Mouse (Mus musculus) gastrocnemius, postnatal 4 days (tissue): ENCODE measurements around the gene Ano9. TPM values are rescaled to one million over a fixed set of nuclear protein-coding genes. Genes with fewer than 3 reads are reported as not detected.
A peak's percentile ranks its signal among the peaks of the same experiment; 100 is the strongest.

Experiments
- DNase-seq, 2 experiments: peaks; one replicate each; pipeline ENCODE4 v3.0.0; 2021 to 2022; ENCODE audit warnings: low spot score in 2 of 2, mixed read lengths in 2 of 2
- total RNA-seq, 2 experiments: library from RNA; stranded (reverse); gene quantifications; 2 replicates each; pipeline ENCODE4 v1.2.3; 2021

Gene Ano9
- total RNA-seq, 2 experiments from 2014 or later, result not detected

- DNase-seq, result no peak
Measured at GRCm38 (mm10) chr7:141103161-141103560, 14.4 kb downstream of the Ano9 start.

GRCm38 (mm10) chr7:141099911-141100691, 17.5 kb downstream of the Ano9 start, which contains the start of gene Sigirr:
Gene Sigirr, minus strand, starts transcription at chr7:141100572.
- DNase-seq, result no peak

- DNase-seq, result no peak
Measured at GRCm38 (mm10) chr7:141097177-141097576, 20.4 kb downstream of the Ano9 start.

- DNase-seq, result peak in 1 of 2 experiments; percentile 38
Measured at GRCm38 (mm10) chr7:141096649-141097056, 21.0 kb downstream of the Ano9 start.

GRCm38 (mm10) chr7:141096021-141096420, 21.6 kb downstream of the Ano9 start:
- no peak for DNase-seq

- DNase-seq, result no peak
Measured at GRCm38 (mm10) chr7:141094487-141095205, 23.0 kb downstream of the Ano9 start.

GRCm38 (mm10) chr7:141093950-141094349, 23.7 kb downstream of the Ano9 start:
- DNase-seq, result no peak

GRCm38 (mm10) chr7:141092051-141092735, 25.4 kb downstream of the Ano9 start:
- peak; percentile 62 to 80 for DNase-seq

- DNase-seq, result no peak
Measured at GRCm38 (mm10) chr7:141090228-141090627, 27.4 kb downstream of the Ano9 start.

- no peak for DNase-seq
Measured at GRCm38 (mm10) chr7:141088473-141088872, 29.1 kb downstream of the Ano9 start.

- no peak for DNase-seq
Measured at GRCm38 (mm10) chr7:141087894-141088293, 29.7 kb downstream of the Ano9 start.

- no peak for DNase-seq
Measured at GRCm38 (mm10) chr7:141079481-141080449, 37.8 kb downstream of the Ano9 start.

- no peak for DNase-seq
Measured at GRCm38 (mm10) chr7:141078876-141079275, 38.7 kb downstream of the Ano9 start.

GRCm38 (mm10) chr7:141077841-141078240, 39.8 kb downstream of the Ano9 start, which contains the start of gene Pkp3:
Gene Pkp3, plus strand, starts transcription at chr7:141078218.
- no peak for DNase-seq

- DNase-seq, result no peak
Measured at GRCm38 (mm10) chr7:141073782-141074181, 43.8 kb downstream of the Ano9 start.

GRCm38 (mm10) chr7:141072017-141072745, 45.4 kb downstream of the Ano9 start:
- no peak for DNase-seq

GRCm38 (mm10) chr7:141070058-141070862, 47.3 kb downstream of the Ano9 start:
- DNase-seq, result peak; percentile 53 to 71

- no peak for DNase-seq
Measured at GRCm38 (mm10) chr7:141068351-141068750, 49.3 kb downstream of the Ano9 start.

- DNase-seq, result no peak
Measured at GRCm38 (mm10) chr7:141064576-141064975, 53.0 kb downstream of the Ano9 start.
